Mouse (Mus musculus): ENCODE data around the gene Fkbpl.

GRCm38 (mm10) chr17:34607997-34608396, 36.6 kb upstream of the Fkbpl start:
- no peak for TF ChIP-seq USF1 (IDR thresholded peaks at IDR 0.05; ENCODE audit: low read depth)
- no peak for TF ChIP-seq MYOG (IDR thresholded peaks at IDR 0.05; ENCODE audit: control insufficient read depth, extremely low read depth, insufficient read length)

Measured in C2C12 (cell line).